Mouse (Mus musculus) cerebellum, adult 2 months (tissue): ENCODE measurements around the gene Ubtd1.

Experiments
- CTCF ChIP-seq: fragments of 200-500 bp; IDR thresholded peaks from 2 replicates; pipeline ENCODE4 v1.5.1; 2011; ENCODE audit warnings: low read depth, mild to moderate bottlenecking, control low read depth, low read length, moderate library complexity, borderline replicate concordance; ENCODE audit not compliant: insufficient read depth
- POLR2A ChIP-seq: fragments of 200-500 bp; IDR thresholded peaks from 2 replicates; pipeline ENCODE4 v1.6.1; 2011; ENCODE audit warnings: low read length, control low read depth, borderline replicate concordance; ENCODE audit not compliant: insufficient read depth

DNA sequence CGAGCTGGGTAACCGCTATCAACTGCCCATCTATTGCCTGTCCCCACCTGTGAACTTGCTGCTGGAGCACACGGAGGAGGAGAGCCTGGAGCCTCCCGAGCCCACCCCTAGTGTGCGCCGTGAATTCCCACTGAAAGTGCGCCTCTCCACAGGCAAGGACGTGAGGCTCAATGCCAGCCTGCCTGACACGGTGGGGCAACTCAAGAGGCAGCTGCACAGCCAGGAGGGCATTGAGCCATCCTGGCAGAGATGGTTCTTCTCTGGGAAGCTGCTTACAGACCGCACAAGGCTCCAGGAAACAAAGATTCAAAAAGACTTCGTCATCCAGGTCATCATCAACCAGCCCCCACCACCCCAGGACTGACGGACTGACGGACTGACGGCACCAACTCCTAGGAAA, 52.0 kb downstream of the Ubtd1 start:
- TF ChIP-seq POLR2A (no peak), CTCF (no peak)
